Mouse (Mus musculus): Measurements from ENCODE around the gene Cdc42bpb. TPM values are rescaled to one million over a fixed set of nuclear protein-coding genes. Genes with fewer than 3 reads are reported as not detected.
A peak's percentile ranks its signal among the peaks of the same experiment; 100 is the strongest.

Cdc42bpb gene
- polyA plus RNA-seq, 1 experiment, result 0.74 TPM

DNA sequence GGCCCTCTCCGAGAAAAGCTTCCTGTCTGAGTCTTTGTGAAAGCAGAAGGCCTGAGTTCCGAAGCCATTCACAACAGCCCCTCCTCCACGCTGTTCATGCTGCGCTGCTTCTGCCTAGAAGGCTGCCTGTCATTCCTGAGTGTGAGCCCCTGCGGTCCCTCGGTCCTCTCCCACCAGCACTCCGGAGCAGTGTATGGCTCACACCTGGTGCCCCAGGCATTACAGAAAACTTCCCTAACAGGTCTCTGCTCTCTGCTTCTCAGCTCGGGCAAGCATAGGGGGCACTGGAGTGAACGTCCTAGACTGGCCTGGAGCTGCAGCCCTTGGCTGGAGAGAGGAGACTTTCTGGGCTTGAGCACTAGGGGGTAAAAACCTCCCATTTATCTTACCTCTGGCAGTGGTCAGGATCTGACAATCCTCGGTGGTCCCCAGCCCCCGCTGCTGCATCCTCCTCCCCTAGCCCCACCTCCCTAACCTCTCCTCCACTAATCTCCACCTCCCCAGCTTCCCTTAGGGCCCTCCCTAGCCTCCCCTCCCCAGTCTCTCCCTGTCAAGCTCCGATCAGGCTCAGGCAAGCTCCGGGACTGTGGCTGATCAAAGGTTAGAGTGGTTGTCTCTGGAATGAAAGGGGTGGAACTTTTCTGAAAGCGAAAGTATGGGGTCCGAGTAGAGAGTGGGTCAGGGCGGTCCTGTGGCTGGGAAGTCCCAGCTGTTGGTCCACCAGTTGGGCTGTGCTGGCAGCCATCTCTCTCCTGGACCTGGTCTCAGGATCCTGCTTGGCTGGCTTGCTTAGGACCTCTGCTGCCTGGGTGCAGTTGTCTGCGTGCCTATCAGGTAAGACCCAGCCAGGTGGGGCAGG lies 39.6 kb upstream of the Cdc42bpb start, which contains the start of gene Exoc3l4:
Gene Exoc3l4, plus strand, starts transcription at position 97 of the 859 bp plus-strand sequence.
- Histone ChIP-seq H3K36me3 (ENCODE audit: control insufficient read depth) (no peaks in the 10 kb centered on the region), H3K4me1 (ENCODE audit: control insufficient read depth) (peaks cover 31% of the 10 kb centered on the region), H3K9me3 (ENCODE audit: control insufficient read depth, low read length) (no peaks in the 10 kb centered on the region), H3K27me3 (ENCODE audit: control insufficient read depth) (peaks cover 65% of the 10 kb centered on the region), H3K4me3 (replicated peaks) (peak within 1 kb of the TSS; percentile 49)
- no peak for TF ChIP-seq GATA1 (IDR thresholded peaks at IDR 0.05; ENCODE audit: low read length)
- no peak for TF ChIP-seq TAL1 (IDR thresholded peaks at IDR 0.05; ENCODE audit: low read length)

DNA sequence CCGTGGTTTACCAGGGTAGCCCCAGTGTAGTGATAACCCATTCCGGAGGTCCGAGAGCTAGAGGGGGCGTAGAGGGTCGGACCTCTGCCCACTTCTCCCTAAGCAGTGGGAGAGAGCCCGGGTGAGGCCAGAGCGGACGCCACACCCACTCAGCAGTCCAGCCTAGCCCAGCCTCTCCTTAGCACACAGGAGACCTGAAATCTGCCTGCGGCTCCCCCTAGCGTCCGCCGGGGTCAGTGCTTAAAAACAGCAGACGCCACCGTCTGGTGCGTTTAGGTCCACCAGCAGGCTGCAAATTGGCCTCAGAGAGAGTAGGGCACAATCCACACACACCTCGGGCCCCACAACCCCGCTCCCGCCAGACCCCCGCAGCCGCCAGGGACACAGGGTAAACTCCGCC lies 35.8 kb upstream of the Cdc42bpb start:
- TF ChIP-seq TAL1 (IDR thresholded peaks at IDR 0.05; ENCODE audit: low read length) (no peak), GATA1 (IDR thresholded peaks at IDR 0.05; ENCODE audit: low read length) (no peak)
- no peaks in the 10 kb centered on the region for H3K36me3 ChIP-seq (ENCODE audit: control insufficient read depth)
- H3K27me3 ChIP-seq (ENCODE audit: control insufficient read depth), result peaks cover 56% of the 10 kb centered on the region
- H3K4me1 ChIP-seq (ENCODE audit: control insufficient read depth), result peaks cover 11% of the 10 kb centered on the region
- no peaks in the 10 kb centered on the region for H3K9me3 ChIP-seq (ENCODE audit: control insufficient read depth, low read length)
- no peak overlapping the region for H3K4me3 ChIP-seq (replicated peaks)

DNA sequence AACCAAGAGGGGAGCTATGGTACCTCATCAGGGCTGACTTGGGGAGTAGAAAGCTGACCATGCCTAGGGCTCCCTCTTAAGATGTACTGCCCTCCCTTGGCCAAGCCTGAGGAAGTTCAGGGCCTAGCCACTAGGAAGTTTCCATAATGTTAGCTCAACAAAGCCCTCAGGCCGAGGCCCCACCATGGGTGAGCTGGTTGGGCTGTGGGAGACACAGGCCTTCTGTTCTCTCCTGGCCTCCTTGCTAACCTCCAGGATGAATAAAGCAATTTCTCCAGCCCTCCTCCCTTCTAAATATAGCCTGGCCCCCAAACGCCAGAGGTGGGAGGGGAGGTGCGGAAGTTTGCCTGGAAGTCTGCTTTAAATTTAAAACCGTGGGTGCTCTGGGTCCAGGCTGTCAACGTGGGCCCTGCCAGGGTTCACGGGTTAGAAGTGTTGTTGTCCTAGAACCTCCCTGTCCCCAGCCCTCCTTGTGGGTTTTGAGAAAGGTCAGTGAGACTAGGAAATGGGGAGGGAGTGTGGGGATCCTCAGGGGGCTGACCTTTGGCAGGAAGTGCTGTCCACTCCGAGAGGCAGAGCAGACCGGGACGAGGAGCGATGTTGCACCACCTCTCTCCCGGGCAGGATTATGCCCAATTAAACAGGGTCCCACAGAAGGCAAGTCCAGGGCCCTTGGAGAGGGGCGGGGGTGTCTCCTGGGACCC lies 35.2 kb upstream of the Cdc42bpb start:
- H3K36me3 ChIP-seq (ENCODE audit: control insufficient read depth), result no peaks in the 10 kb centered on the region
- no peaks in the 10 kb centered on the region for H3K9me3 ChIP-seq (ENCODE audit: control insufficient read depth, low read length)
- TF ChIP-seq TAL1 (IDR thresholded peaks at IDR 0.05; ENCODE audit: low read length) (no peak), GATA1 (IDR thresholded peaks at IDR 0.05; ENCODE audit: low read length) (no peak)
- peaks cover 11% of the 10 kb centered on the region for H3K4me1 ChIP-seq (ENCODE audit: control insufficient read depth)
- peaks cover 57% of the 10 kb centered on the region for H3K27me3 ChIP-seq (ENCODE audit: control insufficient read depth)
- no peak overlapping the region for H3K4me3 ChIP-seq (replicated peaks)

DNA sequence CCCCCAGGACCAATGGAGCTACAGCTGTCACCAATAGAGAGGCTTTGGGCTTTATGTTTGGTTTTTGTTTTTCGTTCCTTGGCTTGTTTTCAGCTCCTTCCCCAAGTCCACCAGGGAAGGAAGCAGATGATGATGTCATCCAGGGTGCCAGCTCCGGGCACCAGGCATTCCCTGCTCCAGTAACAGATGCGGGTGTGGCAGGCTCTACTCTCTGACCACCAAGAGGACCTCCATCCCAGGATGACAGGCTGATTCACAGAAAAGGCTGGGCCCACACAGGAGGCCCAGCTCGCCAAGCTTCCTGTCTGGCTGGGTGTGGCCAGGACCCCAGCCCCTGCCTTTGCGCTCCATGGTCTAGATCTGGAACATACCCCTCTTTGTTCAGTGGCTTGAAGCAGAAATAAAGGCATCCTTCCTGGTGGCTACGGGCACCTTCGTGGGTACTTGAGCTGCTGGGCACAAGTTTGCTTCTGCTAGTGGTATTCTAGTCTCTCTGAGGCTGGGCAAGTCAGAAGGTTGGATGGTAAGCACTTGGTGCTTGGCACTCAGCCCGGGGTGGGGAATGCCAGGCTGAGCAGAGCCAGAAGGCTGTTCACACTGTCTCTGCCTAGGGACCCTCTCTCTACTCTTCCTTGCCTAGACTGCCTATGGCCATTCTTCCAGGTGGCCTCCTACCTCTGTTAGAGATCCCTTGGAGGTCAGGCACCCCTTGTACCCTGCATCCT lies 34.3 kb upstream of the Cdc42bpb start:
- peaks cover 8% of the 10 kb centered on the region for H3K4me1 ChIP-seq (ENCODE audit: control insufficient read depth)
- no peak overlapping the region for H3K4me3 ChIP-seq (replicated peaks)
- TF ChIP-seq GATA1 (IDR thresholded peaks at IDR 0.05; ENCODE audit: low read length) (no peak), TAL1 (IDR thresholded peaks at IDR 0.05; ENCODE audit: low read length) (no peak)
- H3K9me3 ChIP-seq (ENCODE audit: control insufficient read depth, low read length), result no peaks in the 10 kb centered on the region
- H3K36me3 ChIP-seq (ENCODE audit: control insufficient read depth), result no peaks in the 10 kb centered on the region
- peaks cover 56% of the 10 kb centered on the region for H3K27me3 ChIP-seq (ENCODE audit: control insufficient read depth)

DNA sequence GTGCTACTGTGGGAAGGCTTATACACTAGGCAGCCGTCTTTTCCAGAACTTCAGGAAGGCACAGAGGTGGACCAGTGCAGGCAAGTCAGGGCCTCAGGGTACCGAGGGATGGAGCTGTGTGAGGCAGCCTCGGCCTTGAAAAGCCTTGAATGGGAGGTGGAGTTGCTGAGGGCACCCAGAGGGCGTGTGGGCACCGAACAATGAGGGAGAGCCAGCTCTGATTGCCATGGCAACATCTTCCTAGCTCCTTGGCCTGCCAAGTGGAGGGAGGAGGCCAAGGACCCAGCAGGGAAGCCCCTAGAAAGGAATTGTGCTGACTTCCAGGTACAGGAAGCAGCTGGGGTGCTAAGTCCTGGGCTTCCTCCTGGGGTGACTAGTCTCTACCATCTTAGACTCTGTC lies 32.1 kb upstream of the Cdc42bpb start:
- peaks cover 56% of the 10 kb centered on the region for H3K27me3 ChIP-seq (ENCODE audit: control insufficient read depth)
- no peak overlapping the region for H3K4me3 ChIP-seq (replicated peaks)

DNA sequence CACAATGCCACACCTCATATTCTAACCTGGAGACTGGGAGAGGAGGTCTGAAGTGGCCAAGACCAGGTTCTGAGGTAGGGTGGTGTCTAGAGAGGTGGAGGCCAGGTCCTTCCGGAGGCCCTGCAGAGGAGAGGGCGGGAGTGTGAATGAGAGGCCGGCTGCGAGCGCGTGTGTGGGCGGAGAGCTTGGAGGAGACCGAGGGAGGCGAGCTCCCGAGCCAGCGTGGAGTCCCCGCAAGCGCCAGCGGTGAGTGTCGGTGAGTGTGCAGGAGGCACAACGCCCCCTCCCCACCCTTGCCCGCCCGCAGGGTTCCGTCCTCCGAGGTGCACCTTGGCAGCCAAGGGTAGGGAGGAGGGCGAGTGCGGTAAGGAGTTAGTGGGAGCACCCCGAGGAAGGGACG lies 29.1 kb upstream of the Cdc42bpb start, which contains the start of gene Lbhd2:
Gene Lbhd2, plus strand, starts transcription at position 188 of the 400 bp plus-strand sequence.
- Histone ChIP-seq H3K4me1 (ENCODE audit: control insufficient read depth) (no peaks in the 10 kb centered on the region), H3K27me3 (ENCODE audit: control insufficient read depth) (peaks cover 58% of the 10 kb centered on the region), H3K36me3 (ENCODE audit: control insufficient read depth) (no peaks in the 10 kb centered on the region), H3K9me3 (ENCODE audit: control insufficient read depth, low read length) (no peaks in the 10 kb centered on the region), H3K4me3 (replicated peaks) (no peak within 1 kb of the TSS)
- TF ChIP-seq TAL1 (IDR thresholded peaks at IDR 0.05; ENCODE audit: low read length), result no peak
- no peak for TF ChIP-seq GATA1 (IDR thresholded peaks at IDR 0.05; ENCODE audit: low read length)

More for the DNA sequence above, 32.1 kb upstream of the Cdc42bpb start:
- peaks cover 8% of the 10 kb centered on the region for H3K4me1 ChIP-seq (ENCODE audit: control insufficient read depth)
- no peak for TF ChIP-seq TAL1 (IDR thresholded peaks at IDR 0.05; ENCODE audit: low read length)
- TF ChIP-seq GATA1 (IDR thresholded peaks at IDR 0.05; ENCODE audit: low read length), result no peak
- H3K9me3 ChIP-seq (ENCODE audit: control insufficient read depth, low read length), result no peaks in the 10 kb centered on the region
- H3K36me3 ChIP-seq (ENCODE audit: control insufficient read depth), result no peaks in the 10 kb centered on the region

DNA sequence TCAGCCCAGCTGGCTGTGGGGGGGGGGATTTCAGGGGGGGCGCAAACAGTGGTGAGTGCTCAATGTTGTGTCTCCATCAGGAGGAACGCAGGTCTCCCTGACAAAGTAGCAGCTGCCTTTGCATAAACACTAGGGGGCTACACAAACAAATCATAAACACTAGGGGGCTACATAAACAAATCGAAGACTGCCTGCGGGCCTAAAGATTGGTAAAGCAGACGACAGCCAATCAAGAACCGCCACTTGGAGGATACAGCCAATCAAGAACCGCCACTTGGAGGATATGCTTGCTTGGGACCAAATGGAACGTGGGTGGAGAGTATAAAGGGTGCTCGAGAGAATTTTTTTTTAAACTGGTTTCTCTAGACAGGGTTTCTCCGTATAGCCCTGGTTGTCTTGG lies 27.4 kb upstream of the Cdc42bpb start:
- no peak for TF ChIP-seq GATA1 (IDR thresholded peaks at IDR 0.05; ENCODE audit: low read length)
- TF ChIP-seq TAL1 (IDR thresholded peaks at IDR 0.05; ENCODE audit: low read length), result no peak
- Histone ChIP-seq H3K4me3 (replicated peaks) (no peak overlapping the region), H3K4me1 (ENCODE audit: control insufficient read depth) (no peaks in the 10 kb centered on the region), H3K36me3 (ENCODE audit: control insufficient read depth) (no peaks in the 10 kb centered on the region), H3K27me3 (ENCODE audit: control insufficient read depth) (peaks cover 54% of the 10 kb centered on the region), H3K9me3 (ENCODE audit: control insufficient read depth, low read length) (no peaks in the 10 kb centered on the region)

DNA sequence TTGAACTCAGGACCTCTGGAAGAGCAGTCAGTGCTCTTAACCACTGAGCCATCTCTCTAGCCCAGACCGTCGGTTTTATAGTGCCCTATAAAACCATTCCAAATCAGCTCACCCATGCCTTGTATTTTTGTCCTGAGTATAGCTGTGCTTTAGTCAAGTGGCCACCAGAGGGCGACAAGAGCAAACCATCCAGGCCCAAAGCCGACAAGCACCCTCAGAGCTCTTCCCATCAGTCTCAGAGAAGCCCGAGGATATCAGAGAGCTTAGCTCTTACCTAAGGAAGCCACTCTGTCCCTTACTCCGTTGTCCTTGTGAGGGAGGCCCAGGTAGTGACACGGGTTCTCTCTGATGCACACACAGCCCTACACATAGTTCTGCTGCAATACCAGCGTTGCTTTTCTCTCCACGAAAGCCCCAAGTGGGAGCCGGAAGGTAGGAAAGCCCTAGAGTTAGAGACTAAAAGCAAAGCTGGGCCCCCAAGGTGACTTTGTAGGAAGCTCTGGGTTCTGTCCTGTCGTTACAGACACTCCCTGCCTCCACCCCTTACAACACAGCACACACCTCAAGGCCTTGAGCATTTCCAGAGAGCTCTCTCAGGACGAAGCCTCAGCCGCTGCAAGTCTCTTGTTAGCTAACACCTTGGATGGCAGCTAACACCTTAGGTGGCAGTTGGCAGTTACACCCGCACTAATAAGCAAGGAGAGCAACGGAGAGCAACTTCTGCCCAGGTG lies 24.1 kb upstream of the Cdc42bpb start:
- no peaks in the 10 kb centered on the region for H3K4me1 ChIP-seq (ENCODE audit: control insufficient read depth)
- TF ChIP-seq TAL1 (IDR thresholded peaks at IDR 0.05; ENCODE audit: low read length) (no peak), GATA1 (IDR thresholded peaks at IDR 0.05; ENCODE audit: low read length) (no peak)
- no peaks in the 10 kb centered on the region for H3K9me3 ChIP-seq (ENCODE audit: control insufficient read depth, low read length)
- peaks cover 38% of the 10 kb centered on the region for H3K27me3 ChIP-seq (ENCODE audit: control insufficient read depth)
- H3K36me3 ChIP-seq (ENCODE audit: control insufficient read depth), result no peaks in the 10 kb centered on the region
- H3K4me3 ChIP-seq (replicated peaks), result no peak overlapping the region
